Mouse (Mus musculus): ENCODE measurements at regions not wholly inside any gene's neighbourhood (a gene's known extent, or its start where the extent isn't known, plus 50 kb on each side); places are given as distances from the start of the nearest gene placed in this dataset.

- TF ChIP-seq CTCF (IDR thresholded peaks at IDR 0.05; ENCODE audit: low read depth, low read length), result no peak
- no peak for TF ChIP-seq POLR2A (IDR thresholded peaks at IDR 0.05; ENCODE audit: extremely low read depth, insufficient read depth, low read length)
These were observed 169.4 kb downstream of the Gsdmc2 start for GRCm38 (mm10) chr15:63675491-63676036.
